Mouse (Mus musculus): ENCODE data around the gene BC049352.

DNA sequence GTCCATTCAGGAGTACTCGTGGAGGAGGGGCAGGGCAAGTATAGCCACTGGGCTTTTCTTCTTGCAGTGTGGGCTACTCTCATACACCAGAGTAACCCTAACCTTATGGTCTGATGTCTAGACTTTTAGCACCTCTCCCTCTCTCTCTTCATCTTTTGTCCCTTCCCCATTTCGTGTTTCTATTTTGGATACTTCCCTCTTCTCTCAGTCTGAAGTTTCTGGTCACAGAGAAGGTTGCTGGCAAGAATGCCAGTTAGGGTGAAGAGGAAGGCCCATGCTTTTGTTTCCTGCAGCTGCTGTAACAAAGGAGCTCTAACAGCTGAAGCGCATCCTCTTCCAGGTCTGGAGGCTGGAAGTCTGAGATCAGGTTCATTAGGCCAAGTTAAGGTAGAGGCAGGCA is 99.1 kb downstream of the BC049352 start:
- no peak for TF ChIP-seq CTCF (IDR thresholded peaks at IDR 0.05; ENCODE audit: low read depth)
- no peak for TF ChIP-seq EP300 (IDR thresholded peaks at IDR 0.05; ENCODE audit: low read depth)
